Mouse (Mus musculus) cerebellum, adult (tissue): Measurements from ENCODE around the gene 5330417C22Rik.
"Not testable (repeated sequence)": the region's sequence is repeated elsewhere in the genome, so short reads cannot be mapped to it uniquely, and the experiment has no call there.

ENCODE experiments used
- ATAC-seq: cut with Nextera tagmentation; 2 replicates; pipeline ENCODE4 v1.9.2; 2017; ENCODE audit warnings: mild to moderate bottlenecking, moderate library complexity, mixed read lengths; ENCODE audit not compliant: insufficient number of reproducible peaks, low FRiP score, low TSS enrichment

5330417C22Rik gene

DNA sequence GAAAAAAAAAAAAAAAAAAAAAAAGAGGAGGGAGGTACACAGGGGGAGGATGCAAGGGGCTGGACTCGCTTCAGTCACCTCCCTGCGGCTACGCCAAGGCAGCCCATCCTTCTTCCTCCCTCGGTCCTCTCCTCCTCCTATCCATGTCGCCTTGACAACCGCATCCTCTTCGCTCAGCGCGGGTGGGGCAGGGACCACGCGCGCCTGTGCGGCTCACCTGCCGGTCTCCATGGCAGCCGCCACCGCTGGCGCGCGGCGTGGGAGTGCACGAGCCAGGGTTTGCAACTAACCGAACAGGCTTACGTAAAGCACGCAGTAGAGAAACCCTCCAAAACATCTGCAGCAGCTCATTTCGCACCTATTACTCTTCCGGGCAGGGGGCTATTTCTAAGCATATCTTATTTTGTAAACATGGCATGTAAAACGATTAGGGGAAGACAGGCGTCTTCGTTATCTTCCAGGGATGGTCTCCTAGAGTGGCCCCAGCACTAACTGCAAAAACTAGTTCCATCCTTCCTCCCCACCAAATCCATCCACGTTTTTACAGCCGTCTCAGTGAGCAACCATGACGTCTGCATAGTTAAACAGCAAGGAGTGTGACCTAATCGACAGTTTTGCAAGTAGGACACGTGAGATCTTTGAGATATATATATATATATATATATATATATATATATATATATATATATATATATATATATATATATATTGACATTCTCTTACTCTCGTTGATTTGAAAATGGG lies at the start of gene 5330417C22Rik:
TSS of gene 5330417C22Rik (minus strand) at position 20 of the 744 bp plus-strand sequence.
- ATAC-seq: peak; percentile 70

DNA sequence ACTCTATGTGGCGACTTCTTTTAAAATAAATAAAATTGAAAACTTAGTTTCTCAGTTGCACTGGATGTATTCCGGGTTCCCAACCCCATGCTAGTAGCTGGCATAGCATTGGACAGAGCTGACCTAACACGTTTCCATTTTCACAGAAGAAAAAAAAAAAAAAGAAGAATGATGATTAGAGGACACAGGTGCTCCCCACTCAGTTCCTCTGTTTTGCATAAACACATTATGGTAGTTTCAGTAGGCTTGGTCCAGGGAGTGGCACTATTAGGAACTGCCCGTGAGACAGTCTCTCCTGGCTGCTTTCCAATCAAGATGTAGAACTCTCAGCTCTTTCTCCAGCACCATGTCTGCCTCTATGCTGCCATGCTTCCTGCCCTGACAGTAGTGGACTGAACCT lies 48.2 kb upstream of the 5330417C22Rik start:
- no peak for ATAC-seq

DNA sequence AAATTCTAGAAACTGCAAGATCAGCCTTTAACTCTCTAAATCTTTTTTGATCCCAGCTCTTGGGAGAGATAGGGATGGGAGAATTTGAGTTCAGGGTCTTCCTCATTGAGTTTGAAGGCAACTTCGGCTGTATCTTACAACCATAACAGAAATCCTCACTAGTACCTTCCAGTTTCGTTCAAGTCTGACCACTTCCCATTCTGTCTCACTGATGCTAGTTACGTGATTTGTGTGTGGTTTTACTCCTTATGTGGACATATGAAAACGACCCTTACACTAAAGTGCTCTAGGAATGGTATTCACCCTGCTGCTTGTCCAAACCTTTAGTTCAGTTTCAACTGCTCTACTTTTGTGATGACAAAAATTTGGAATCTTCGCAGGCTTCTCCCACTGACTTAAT lies 37.7 kb upstream of the 5330417C22Rik start:
- ATAC-seq: no peak

DNA sequence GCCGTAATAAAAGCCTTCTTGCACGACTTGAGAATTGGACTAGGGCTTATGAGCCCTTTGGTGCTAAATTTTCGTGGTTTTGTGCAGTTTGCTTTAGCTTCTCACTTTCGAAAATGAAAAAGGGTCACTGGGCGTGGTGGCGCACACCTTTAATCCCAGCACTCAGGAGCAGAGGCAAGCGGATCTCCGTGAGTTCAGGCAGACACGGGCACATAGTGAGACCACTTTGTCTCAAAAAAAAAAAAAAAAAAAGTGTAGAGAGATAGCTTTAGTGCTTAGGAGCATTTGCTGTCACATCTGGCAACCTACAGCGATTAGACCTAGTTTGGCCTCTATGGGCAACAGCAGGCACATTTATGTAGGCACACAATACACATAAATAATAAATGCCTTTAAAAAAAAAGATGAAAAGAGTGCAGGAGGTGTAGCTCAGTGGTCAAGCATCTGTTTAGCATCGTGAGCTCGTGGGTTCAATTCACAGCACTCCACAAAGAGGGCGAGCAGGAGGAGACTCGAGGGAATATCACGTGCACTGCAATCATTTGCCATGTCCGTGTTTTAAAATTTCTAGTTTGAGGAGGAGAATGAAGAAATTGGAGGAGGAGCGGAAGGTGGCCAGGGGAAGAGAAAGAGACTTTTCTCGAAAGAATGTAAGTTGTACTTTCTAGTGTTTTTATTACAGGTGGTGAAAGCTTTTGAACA lies 36.1 kb upstream of the 5330417C22Rik start:
- ATAC-seq: no peak

DNA sequence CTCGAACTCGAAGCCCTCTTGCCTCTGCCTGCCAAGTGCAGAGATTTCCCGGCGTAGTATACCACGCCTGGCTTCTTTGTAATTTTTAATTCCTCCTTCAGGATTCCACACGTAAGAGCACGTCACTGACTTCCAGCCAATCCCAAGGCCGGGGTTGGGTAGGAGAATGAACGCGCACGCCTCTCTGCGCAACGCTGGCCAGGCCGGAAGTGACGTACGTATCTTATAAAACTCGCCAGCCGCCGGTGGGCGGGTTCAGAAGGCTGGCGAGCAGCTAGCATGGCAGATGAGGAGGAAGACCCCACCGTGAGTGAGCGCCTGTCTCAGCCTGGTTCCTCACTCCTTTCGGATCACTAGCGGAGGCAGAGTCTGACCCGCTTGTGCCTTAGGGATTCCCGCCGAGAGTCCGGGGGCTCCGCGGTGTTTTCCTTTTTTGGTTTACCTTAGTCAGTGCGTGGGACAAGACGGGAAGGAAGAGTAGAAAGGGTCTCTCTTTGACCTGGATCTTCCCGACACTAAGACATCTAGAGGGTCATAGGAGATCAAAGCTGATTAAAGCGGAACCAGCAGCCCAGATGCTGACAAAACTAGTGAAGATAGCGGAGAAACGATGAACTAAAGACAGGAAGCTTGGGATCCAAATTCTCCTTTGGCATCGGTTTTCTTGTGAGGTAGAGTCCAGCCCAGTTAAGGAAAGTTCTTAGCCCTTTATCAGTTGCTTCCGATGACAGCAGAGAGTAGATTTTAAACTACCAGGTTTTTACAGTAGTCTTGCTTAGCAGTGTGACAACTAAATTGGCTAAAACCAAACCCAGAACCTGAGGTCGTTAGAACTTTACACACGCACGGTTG lies 35.3 kb upstream of the 5330417C22Rik start, which contains the start of gene Taf13:
TSS of gene Taf13 (plus strand) at position 256 of the 852 bp plus-strand sequence.
- ATAC-seq: peak; percentile 97

DNA sequence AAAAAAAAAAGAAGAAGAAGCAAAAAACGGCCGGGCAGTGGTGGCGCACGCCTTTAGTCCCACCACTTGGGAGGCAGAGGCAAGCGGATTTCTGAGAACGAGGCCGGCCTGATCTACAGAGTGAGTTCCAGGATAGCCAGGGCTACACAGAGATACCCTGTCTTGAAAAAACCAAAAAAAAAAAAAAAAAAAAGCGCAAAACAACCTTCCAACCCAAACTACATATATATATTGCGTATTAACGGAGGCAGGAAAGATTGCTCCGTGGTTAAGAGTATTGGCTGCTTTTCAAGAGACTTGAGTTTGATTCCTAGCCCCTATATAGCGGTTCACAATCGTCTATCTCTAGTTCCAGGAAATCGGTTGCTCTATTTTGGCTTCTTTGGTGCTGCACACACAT lies 34.5 kb upstream of the 5330417C22Rik start:
- no peak for ATAC-seq

DNA sequence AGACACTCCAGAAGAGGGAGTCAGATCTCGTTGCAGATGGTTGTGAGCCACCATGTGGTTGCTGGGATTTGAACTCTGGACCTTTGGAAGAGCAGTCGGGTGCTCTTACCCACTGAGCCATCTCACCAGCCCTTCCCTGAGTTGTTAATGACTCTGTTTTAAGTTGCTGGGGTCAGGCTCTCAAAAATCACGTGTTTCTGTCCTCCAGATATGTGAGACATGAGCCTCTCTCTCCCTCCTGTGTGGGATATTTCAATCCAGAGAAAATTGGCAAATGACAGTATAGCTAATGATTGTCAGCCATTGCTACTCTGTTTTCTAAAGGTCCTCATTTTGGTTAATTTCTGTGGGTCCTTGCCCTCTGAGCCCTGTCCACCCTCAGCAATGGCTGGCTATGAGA lies 33.3 kb upstream of the 5330417C22Rik start:
- not testable (repeated sequence) for ATAC-seq

DNA sequence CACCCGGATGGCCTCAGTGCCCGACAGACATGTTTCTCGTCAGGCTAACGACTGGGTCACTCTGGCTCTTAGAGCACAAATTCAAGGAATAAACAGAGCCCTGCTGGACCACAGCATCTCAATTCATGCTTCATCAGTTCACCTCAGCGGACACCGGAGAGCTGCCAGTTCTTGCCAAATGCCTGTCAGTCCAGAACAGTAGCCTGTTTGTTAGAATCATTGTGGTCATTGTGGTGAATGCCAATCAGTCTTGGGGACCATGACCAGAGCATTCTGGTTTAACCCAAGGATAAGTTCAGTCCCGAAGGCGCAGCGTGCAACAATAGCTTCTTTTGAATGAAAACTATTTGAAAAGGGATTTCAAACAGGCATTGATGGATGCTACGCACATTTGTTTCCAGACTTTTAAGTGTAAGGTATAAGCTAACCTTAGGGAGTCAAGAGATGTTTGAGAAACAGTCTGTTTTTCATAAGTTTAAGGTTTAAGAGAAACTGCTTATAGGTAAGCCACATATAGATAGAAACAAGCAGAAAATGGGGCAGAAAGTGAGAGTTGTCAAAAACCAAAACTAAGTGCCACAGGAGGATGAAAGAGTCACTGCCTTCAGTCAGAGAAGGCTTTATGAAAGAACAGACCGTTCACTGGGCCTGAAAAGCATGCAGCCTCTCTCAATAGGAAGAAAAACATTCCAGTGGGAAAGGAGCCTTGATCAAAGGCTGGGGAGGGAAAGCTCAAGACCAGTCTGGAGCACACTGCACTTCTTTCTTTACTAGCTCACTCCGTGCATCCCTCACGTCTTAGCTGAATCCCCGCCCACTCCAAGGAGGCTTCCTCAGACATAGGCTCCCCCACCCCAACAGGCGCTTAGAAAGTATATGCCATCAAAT lies 31.9 kb upstream of the 5330417C22Rik start:
- ATAC-seq: no peak

DNA sequence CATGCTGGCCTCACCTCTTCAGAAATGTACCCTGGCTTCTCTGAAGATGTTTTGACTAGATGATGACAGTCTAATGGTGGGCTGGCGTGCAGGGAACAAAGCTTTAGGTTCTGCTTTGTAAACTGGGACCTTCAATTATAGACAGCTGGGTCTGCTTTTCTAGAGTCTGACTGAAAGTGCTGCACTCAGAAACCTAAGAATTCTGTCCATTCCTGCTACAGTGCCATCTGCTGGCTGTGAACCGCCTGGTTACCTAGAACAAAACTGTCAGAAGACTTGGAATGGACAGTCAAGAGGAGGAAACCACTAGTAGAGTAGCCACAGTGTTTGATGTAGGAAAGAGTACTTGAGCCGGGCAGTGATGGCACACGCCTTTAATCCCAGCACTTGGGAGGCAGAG lies 27.0 kb upstream of the 5330417C22Rik start:
- ATAC-seq: peak; percentile 26

DNA sequence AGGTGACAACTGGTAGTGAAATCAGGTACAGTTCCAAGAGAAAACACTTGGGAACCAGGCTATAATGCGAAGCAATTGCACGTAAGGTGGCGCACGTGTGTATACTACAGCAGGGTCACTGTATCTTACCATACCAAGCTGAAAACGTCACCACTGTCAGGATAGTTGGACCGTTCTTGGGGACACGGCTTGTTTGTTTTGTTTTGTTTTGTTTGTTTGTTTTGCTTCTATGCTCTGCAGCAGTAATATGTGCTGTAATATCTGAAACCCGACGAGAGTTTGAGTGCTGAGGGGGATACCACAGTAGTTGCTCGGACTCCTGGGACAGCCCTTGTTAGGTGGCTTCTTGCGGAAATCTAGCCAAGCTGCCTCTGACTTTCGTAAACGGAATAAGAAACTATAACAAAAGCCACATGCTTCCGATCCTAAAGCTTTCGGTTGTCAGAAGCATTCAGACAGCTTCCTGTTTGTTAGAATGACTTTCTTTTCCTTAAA lies 26.5 kb upstream of the 5330417C22Rik start:
- ATAC-seq: peak; percentile 41

DNA sequence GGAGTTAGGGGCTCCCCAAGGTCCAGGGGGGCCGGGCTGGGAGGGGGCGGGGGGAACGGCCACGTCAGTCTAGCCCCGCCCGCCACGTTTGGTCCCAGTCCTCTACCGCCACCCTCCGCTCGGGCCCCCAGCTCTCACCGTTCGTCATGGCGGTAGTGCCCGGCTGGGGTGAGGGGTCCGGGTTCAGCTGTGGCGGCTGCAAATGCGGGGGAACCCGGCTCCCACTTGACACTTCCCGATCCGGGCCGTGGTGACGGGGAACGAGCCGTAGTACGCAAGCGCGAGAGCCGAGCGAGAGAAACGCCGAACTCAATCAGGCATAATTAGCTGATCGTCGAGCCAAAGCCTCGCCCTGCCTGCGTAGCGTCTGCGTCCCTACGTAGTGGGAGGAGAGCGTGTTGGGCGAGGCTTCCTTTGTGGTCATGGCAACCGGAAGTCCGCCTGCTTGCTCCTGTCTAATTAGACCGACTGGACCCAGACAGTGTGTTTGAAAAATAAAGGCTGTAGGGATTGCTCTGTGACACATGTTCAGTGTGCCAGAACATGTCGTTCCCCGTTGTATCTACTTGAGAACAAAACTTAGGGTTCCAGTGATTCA lies 25.9 kb upstream of the 5330417C22Rik start, which contains the start of gene Tmem167b:
TSS of gene Tmem167b (minus strand) at position 334 of the 598 bp plus-strand sequence.
- ATAC-seq: peak; percentile 97

DNA sequence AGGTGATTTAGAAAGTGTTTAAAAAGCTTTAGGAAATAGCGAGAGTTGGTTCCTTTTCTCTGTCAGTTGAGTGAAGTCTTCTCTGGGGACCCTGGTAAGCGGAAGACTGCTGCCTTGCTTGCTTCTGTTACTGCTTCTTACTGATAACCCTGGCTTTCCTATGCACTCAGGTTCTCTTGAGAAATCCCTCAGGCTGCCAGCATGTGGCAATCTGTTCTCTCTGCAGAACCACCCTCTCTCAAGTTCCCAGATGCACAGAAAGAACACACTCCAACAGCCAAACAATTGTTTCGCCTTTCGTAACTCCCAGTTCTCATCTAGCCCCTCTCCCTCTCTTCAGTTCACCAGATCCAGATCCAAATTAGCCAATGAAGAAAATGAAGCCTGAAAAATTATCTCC lies 21.6 kb upstream of the 5330417C22Rik start:
- ATAC-seq: no peak

DNA sequence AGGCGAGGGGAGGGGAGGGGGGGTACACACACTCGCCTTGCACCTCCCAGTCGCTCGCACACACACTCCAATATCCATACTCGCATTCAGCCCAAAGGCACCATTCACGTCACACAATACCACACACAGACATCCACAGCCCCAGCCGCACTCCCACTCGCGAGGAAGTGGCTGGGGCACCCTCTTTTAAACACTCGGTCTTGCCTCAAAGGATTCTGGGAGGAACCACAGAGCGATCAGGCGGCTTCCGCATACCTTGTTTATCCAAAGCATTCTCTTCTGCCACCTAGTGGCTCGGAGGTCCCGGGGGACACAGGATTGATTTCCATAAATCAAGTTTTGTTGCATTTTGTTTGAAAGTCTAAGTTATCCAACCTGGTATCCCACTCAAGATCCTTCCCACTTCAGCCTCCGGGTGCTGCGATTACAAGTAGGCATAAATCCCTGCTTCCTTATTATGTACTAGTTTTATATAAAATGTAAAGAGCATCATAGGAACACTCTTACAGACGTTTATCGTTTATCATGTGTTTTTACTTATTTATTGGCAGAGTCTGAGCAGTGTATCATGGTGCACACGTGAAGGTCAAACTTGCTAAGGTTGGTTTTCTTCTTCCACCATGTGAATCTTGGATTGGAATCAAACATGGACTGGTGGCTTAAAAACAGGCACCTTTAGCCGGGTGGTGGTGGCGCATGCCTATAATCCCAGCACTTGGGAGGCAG lies 18.4 kb upstream of the 5330417C22Rik start:
- ATAC-seq: peak; percentile 94

DNA sequence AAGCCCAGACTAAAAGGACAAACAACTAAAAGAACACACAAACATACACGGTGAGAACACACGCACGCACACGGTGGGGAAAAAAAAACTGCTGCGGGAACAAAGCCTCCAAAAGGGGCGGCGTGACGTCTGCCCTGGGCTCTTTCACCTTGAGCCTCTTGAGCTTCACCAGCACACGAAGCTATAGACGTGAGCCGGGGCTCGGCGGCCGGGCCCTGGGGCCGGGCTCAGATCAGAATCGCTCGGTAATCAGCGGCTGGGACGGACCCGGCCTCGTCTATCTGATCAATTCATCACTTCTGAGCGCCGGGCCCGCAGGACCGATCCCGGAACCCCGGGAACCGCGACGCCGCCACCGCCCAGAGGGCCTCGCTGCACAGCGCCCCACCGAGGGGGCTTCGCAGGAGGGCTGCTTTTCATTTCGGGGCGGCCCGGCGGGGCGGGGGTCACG lies 17.8 kb upstream of the 5330417C22Rik start:
- peak; percentile 47 for ATAC-seq

DNA sequence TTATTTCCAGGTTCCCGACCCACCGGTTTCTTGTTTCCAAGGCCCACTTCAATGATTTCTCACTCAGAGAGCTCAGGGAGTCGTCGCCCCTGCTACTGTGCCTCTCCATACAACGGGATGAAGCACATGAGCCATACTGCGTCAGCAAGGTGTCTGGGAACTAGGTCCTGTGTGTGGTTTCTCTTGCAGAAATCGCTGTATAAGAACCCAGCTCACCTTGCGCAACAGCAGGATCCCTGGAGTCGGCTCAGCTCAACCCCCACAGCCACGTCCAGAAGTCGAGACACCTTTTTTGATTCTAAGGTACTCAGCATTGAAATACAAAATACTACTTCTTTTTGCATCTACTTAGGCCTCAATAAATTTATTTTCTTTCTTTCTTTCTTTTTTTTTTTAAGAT lies 6.0 kb upstream of the 5330417C22Rik start:
- ATAC-seq: no peak

DNA sequence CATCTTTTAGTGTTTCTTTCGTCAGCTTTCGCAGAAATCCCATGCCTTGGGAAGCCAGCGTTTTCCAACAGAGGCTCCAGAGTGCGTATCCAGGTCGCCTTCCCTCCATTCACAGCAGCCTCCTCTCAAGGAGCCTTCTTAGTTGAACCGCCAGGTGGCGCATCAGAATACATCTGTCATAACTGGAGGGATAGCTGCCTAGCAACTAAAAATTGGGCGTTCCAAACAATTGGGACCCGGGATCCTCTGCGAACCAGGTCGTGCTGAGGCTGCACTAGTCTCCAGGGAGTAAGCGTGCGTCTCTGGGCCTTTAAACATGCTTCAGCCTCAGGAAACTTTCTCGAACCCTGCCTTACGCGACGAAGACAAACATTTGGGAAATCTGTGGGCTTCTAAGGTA lies 967 bp upstream of the 5330417C22Rik start:
- peak; percentile 85 for ATAC-seq

DNA sequence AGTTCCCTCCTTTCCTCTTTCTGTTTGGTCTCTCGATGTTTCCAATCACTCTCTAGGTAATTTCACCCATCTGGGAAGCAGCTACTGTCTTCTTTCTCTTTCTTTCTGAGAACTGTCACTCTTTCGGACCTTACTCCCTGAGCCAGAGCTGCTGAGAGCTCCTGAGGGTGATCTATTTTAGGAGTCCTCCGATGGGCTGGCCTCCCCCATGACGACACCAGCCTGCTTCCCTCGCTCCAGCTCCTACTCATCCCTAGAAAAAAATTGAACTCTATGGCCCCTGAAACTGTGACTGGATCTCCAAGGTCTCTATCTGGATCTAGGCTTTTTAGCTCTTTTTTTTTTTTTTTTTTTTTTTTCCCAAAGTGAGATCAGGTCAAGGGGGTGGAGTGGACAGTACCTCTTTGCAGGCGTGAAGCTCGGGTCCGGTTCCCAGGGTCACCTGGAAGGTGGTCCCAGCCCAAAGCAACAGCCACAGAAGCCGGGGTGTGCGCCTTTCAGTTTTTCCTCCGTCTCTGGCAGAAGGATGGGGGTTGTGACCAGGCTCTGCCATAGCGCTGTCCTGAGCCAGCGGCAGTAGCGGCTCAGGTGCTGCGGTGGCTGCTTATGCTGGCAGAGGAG lies 330 bp downstream of the 5330417C22Rik start:
- no peak for ATAC-seq

DNA sequence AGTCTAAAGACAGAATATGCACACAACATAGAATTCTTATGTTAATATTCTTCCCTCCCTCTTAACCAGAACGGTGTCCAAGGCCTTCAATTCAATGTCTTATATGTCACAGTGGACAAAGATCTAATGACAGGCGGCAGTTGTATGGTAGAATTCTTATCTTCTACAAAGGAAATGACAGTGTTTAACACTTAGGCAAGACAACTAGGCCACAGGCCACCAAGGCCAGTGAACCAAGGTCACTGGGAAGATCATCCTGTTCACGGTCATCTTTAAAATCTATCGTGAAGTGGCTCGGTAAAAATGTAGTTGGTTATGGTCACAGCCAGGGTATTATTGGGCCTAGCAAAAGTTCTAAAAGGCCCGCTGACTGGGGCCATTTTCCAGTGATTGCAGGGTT lies 2.4 kb downstream of the 5330417C22Rik start, which contains the start of gene 1700013F07Rik:
TSS of gene 1700013F07Rik (plus strand) at position 200 of the 400 bp plus-strand sequence.
- no peak for ATAC-seq
